Mouse (Mus musculus) embryonic fibroblast, embryonic 13.5 days (primary cell): ENCODE results near the gene Sdc1.

Source experiments
- CTCF ChIP-seq: IDR thresholded peaks from 2 replicates; pipeline ENCODE4 v1.5.1; 2011; ENCODE audit warnings: mild to moderate bottlenecking, control low read depth, low read length, moderate library complexity, borderline replicate concordance; ENCODE audit not compliant: insufficient read depth
- POLR2A ChIP-seq: IDR thresholded peaks from 2 replicates; pipeline ENCODE4 v1.6.1; 2011; ENCODE audit warnings: low read depth, mild to moderate bottlenecking, control low read depth, low read length, moderate library complexity

DNA sequence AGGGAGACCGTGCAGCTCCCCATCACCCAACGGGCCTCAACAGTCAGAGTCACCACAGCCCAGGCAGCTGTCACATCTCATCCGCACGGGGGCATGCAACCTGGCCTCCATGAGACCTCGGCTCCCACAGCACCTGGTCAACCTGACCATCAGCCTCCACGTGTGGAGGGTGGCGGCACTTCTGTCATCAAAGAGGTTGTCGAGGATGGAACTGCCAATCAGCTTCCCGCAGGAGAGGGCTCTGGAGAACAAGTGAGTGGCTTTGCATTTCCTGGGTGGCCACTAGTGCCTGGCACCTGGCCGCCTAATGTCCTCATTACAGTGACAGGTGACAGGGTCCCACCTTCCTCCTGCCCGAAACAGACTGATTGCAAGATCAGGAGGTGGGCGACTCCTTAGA is 19.5 kb downstream of the Sdc1 start:
- TF ChIP-seq CTCF (no peak), POLR2A (no peak)
